Mouse (Mus musculus) Muller cell, postnatal 12 days (primary cell): ENCODE results near the gene Chrnb2.
"Not testable (repeated sequence)": the region's sequence is repeated elsewhere in the genome, so short reads cannot be mapped to it uniquely, and the experiment has no call there.

Source experiments
- DNase-seq: peaks from one replicate; pipeline ENCODE4 v3.0.0-alpha.2; 2015; ENCODE audit errors: inconsistent ontology term

The Chrnb2 gene

GRCm38 (mm10) chr3:89764119-89764724 is at the start of gene Chrnb2:
Gene Chrnb2, minus strand, starts transcription at chr3:89764632.
- DNase-seq: peak; percentile 82

- no peak for DNase-seq
Measured at GRCm38 (mm10) chr3:89814051-89814450, 49.6 kb upstream of the Chrnb2 start.

- no peak for DNase-seq
Measured at GRCm38 (mm10) chr3:89812166-89812565, 47.7 kb upstream of the Chrnb2 start.

- no peak for DNase-seq
Measured at GRCm38 (mm10) chr3:89810841-89811240, 46.4 kb upstream of the Chrnb2 start.

- no peak for DNase-seq
Measured at GRCm38 (mm10) chr3:89808638-89809037, 44.2 kb upstream of the Chrnb2 start.

- no peak for DNase-seq
Measured at GRCm38 (mm10) chr3:89807881-89808280, 43.4 kb upstream of the Chrnb2 start.

GRCm38 (mm10) chr3:89807171-89807570 is 42.7 kb upstream of the Chrnb2 start:
- DNase-seq: no peak

GRCm38 (mm10) chr3:89806751-89807150 is 42.3 kb upstream of the Chrnb2 start:
- DNase-seq: no peak

GRCm38 (mm10) chr3:89805179-89805578 is 40.7 kb upstream of the Chrnb2 start:
- no peak for DNase-seq

GRCm38 (mm10) chr3:89802876-89803275 is 38.4 kb upstream of the Chrnb2 start:
- no peak for DNase-seq

- no peak for DNase-seq
Measured at GRCm38 (mm10) chr3:89801507-89801847, 37.0 kb upstream of the Chrnb2 start.

GRCm38 (mm10) chr3:89800774-89801506 is 36.5 kb upstream of the Chrnb2 start:
- no peak for DNase-seq

- DNase-seq: not testable (repeated sequence)
Measured at GRCm38 (mm10) chr3:89800078-89800477, 35.6 kb upstream of the Chrnb2 start.

GRCm38 (mm10) chr3:89799476-89799875 is 35.0 kb upstream of the Chrnb2 start:
- no peak for DNase-seq

- DNase-seq: no peak
Measured at GRCm38 (mm10) chr3:89798518-89798917, 34.1 kb upstream of the Chrnb2 start.

- no peak for DNase-seq
Measured at GRCm38 (mm10) chr3:89796358-89796757, 31.9 kb upstream of the Chrnb2 start.

- DNase-seq: peak; percentile 70
Measured at GRCm38 (mm10) chr3:89795746-89796145, 31.3 kb upstream of the Chrnb2 start.

GRCm38 (mm10) chr3:89794616-89795015 is 30.2 kb upstream of the Chrnb2 start:
- DNase-seq: no peak

- no peak for DNase-seq
Measured at GRCm38 (mm10) chr3:89788680-89789352, 24.4 kb upstream of the Chrnb2 start.

GRCm38 (mm10) chr3:89786275-89786674 is 21.8 kb upstream of the Chrnb2 start:
- no peak for DNase-seq

- peak; percentile 87 for DNase-seq
Measured at GRCm38 (mm10) chr3:89784991-89785753, 20.7 kb upstream of the Chrnb2 start.

GRCm38 (mm10) chr3:89781640-89782039 is 17.2 kb upstream of the Chrnb2 start:
- no peak for DNase-seq
